Mouse (Mus musculus) thymus, postnatal 14 days (tissue): ENCODE results near the gene Focad.

ENCODE experiments used
- DNase-seq: peaks from one replicate; pipeline ENCODE4 v3.0.0; 2021

Gene Focad

DNA sequence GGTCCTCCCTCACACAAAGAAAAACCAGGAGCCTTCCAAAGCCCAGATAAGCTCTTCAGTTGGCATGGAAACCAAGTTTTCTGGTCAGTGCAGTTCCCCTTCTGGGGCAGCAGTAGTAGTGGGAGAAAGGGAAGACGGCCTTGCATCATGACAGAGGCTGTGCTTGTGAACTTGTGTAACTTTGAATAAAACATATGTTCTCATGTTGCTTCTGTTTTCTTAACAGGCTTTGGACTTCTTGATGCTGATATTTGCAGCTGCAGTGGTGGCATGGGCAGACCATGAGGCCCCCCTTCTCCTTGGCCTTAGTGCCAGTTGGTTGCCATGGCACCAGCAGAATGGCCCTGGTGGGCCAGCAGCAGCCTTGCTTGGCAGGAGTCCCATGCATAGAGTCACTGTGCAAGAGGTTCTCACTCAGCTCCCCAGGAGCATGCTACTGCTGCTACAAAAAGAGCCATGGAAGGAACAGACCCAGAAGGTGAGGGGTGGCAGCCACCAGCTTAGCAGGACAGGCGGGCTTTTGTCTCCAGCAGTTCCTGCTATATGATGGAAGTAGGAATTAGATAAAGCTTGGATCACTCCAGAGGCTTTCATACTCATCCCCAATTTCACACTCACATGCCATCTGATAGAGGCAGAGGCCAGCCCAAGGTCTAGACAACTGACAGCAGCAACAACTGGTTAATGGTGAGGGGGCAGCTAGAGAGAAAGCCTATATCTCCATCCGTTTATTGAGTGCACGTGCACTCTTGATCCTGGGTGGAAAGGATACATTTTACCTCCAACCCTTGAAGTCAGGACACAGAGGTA, 312.7 kb downstream of the Focad start:
- no peak for DNase-seq

DNA sequence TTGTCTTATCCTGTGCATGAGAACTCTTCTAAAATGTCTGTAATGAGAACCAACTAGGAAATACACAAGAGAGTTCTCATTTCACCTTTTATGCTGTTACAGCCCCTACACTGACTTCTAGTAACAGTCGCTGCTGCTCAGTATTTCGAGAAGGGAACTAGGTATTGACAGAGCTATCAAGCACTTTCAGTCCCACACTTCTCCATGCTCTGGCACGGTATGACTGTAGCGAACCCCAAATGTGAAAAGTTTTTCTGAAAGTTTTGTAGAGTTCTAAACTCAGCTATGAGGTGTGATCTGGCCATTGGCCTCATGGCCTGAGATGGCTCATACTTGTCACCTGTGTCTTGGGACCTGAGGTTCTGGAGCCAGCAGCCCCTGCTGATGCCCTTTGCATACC, 314.9 kb downstream of the Focad start:
- no peak for DNase-seq

DNA sequence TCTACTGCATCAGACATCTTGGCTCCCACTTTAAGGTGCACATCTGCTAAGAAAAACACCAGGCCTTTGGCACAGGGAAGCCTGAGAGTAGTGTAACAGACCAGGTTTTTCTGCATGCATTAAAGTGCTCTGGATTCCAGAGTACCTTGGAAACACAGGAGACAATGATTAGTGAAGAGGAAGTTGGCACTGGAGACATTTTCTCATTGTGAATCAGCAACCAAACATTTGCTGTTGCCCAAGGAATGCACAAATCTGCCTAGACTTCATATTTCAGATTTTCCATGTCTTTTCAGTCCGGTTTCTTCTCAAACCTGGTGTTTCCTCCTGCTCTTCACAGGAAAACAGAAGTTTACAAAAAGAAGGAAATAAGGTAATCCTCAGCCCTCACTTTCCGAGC, 317.9 kb downstream of the Focad start:
- DNase-seq, result no peak

DNA sequence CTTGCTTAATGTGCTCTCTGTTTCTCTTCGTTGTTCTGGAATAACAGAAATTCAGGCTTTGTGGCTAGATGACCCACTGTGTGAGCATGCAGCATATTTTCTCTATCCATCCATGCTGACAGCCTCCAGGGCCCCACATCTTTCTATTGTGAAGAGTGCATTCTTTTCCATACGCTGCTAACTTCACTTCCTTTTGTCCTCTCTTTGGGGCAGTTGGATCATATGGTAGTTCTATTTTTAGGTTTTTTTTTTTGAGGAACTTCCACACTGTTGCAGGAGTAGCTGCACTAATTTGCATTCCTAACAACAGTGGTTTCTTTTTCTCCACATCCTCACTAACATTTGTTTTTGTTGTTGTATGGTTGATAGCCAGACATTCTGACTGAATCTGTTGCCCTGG, 320.6 kb downstream of the Focad start:
- DNase-seq, result no peak

DNA sequence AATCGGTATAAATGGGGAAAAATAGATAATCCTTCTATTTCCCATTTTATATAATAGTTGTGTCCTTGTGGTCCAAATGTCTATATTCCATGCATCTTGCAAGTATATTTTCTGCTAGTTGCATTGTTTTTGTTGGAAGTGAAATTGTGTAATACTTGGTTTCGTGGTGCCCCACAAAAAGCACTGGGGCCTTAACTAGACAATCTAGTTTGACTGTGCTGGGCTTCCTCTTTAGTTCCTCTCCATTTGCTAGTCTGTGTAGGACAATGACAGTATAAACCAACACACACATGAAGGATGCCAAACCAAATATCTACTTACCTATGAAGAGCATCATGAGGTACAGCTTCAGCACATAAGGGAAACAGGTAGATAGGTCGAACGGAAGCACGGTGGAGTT, 324.9 kb downstream of the Focad start:
- no peak for DNase-seq

DNA sequence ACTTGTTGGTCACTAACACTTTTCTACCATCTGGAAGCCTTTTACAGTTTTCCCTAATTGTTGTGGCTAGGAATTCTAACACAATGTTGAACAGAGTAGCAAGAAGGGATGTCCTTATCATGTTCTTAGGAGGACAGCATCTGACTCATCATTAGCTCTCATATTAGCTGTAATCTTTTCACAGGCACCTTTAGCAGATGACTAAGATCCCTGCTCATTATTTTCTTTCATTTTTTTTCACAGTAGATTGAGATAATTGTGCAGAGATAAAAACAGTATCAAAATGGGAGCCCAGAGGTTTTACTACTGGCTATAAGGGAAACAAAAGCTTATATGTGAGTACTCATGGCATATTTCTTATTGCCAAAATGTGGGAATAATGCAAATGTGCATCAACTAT, 330.1 kb downstream of the Focad start:
- DNase-seq, result no peak

DNA sequence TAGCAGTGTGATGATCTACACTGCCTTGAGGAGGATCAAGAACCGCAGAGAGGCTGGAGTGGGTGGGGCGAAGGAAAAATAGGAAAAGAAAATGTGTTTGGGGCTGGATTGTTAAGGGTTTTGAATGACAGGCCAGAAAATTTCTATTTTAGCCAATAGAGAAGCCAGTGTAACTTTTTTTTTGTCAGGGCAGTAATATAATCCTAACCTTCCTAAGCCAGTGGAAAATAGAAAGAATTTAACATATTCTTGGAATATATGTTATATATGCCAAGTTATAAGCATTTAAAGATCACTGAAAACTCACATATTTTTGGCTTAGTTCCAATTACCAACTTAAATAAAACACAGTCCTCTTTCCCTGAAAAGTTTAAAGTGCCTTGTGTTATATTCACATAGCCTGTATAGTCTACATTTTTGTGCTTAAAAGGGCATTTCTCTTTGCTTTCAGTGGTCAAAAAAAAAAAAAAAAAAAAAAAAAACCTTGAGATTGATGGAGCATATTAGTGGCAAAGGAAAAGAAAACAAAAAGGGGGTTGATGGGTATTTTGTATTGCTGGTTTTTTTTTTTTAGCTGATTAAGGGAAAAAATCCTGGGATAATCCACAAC, 333.3 kb downstream of the Focad start:
- DNase-seq, result no peak

DNA sequence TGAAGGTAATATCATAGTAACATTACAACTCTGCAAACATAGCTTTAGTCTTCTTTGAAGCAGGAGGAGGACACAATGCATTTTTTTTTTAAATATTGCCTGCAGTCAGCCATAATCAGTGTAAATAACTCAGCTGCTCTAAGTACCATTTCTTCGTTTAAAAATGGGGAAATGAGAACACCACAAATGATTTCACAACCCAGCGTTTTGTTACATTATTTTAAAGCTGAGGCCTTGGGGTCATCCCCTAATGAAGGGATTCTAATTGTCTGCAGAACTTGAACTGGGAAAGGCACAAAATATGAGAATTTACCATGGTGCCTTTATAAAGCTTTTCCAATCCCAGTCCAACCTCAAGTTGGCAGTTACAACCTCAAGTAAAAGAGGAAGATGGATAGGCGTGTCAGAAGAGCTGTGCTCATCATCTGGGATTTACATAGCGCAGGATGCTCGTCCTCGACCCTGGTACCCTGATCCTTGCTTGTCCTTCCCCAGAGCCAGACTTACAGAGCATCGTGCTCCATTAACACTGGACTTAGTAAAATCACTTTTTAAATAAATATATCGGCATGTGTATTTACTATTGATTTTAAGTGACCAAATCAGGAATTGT, 338.1 kb downstream of the Focad start:
- DNase-seq, result no peak

DNA sequence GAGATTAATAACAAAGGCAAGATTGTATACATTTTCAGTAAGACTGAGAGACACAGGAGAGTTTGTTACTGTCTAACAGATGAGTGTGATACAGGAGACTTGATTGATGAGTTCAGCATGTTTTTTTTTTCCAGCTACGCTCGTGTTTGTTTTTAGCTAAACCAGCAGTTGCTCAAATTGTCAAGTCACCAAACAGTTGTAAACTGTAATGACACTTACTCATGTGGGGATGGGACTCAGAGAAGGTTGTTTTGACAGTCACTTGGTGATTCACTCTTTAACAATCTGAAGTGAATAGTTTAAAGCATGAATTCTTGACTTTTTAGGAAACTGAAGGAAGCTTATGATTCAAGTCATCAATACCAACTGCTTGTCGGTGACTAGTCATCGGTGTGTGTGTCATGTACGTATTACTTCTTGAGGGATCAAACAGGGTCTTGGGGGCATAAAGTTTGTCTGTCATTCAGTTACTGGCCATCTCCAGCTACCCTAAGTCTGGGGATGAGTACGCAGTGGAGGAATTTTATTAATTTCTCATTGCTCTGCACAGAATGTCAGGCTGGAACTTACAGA, 342.2 kb downstream of the Focad start:
- DNase-seq, result no peak

DNA sequence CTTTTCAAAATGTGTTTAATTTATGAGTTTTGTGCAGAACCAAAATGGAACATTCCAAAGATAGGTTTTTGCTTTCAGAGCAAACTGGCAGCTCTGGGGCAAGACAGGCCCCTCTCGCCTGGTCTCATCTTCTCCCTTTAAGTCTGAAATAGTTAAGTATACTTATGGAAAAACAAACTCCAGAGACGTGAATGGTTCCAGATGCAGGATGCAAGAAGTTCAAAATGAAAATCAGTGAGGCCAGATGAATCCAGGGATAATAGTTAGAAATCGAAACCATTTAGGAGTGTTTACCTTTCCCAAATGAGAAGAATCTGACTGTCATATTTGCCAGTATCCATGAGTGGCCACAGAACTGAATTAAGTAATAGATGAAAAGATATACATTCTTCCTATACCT, 342.7 kb downstream of the Focad start:
- DNase-seq, result no peak

DNA sequence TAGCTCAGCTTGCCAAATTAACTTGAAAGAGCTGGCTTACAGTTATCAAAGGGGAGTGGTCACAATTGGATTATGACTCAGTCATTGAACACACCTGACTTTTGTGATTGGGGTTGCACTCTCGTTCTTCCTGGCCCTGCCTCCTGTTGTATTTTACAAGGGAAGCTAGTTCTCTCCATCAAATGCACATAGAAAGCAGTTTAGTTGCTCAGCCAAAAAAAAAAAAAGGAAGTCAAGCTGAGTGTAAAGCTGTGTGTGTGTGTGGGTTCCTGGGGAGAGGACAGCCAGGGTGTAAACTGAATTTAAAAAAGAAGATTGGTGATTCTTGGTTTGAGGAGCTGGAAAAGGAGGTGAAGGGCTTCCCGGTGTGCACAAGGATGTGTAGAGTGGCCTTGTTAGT, 343.5 kb downstream of the Focad start:
- DNase-seq, result no peak

DNA sequence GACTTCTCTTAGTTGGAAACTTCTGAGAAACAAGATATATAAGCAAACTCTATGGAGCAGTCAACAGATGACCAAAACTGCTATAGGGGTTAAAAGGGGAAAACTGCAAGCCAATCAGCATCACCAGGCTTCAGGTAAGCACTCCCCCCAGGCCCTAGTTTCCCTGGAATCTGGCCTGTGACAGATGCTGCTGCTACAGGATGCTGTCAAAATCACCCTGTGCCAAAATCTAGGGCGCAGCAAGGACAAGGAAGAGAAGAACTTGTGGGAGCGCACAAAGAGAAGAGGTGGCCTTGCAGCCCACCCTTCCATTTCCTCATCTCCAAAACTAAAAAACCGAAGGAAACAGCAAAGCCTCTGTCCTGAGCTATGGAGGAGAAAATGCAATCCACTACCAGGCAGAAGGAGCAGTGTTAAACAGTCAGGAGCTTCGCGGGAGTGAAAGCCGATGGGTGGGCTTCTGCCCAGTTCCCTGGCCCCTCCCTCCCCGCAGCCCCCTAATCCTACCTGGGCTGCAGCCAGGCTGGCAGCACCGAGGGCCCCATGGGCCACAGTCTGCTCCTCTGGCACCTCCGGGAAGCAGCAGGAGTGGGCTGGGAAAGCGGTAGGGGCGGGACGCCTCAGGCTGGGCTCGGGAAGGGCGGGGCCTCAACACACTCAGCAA, 344.0 kb downstream of the Focad start, which contains the start of gene Hacd4:
TSS of gene Hacd4 (minus strand) at position 603 of the 664 bp plus-strand sequence.
- DNase-seq, result peak; percentile 8

DNA sequence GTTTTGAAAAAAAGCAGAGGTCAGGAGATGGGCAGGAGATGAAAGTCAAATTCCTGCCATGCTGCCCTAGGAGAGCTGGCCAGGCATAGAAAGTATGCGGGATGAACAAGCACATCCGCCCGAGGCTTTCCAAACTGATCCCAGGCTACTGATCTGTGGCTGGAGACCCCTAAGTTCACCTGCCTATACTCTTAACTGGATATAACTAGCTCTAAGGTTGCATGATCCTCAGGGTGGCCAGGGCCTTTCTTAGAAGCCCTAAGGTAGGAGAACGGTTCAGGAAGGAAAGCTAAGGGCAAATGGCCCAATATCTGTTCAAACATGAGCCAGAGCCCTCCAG, 344.5 kb downstream of the Focad start:
- DNase-seq, result no peak

DNA sequence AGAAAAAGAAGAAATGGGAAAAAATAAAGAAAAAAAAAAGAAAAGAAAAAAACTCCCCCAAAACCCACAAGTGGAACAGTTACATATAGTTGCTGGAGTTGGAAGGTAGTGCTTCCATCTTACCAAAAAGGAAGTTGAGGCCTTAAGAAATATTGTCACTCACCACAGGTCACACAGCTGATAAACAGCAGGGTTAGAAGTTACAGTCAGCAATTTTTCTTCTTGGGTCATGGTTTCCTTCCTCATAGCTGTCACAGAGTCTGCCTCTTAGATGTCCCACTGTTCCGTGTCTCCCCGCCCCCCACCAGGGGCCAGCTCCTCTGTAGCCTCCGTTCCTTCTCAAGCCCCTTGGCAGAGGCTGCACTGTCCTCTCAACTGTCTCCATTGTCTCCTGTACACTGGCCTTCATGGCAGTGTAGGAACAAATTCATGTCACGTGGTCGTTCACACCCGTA, 345.3 kb downstream of the Focad start:
- DNase-seq, result no peak

DNA sequence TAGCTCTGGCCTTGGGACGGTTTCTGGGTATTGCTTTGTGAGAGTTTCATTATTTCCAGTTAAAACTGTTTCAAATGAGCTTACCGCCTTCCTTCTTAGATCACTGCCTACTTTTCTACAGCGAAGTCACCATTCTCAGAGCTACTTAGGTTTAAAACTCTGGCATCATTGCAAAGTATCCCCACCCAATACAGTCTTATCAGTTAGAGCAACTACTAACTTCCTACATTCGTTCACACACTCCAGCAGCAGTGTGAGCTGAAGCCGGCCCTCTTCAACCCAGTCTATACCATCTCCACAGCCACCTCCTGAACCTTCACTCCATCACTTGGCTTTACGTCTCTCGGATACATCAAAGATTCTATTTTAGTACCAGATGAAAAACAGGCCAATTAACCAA, 346.4 kb downstream of the Focad start:
- DNase-seq, result no peak

DNA sequence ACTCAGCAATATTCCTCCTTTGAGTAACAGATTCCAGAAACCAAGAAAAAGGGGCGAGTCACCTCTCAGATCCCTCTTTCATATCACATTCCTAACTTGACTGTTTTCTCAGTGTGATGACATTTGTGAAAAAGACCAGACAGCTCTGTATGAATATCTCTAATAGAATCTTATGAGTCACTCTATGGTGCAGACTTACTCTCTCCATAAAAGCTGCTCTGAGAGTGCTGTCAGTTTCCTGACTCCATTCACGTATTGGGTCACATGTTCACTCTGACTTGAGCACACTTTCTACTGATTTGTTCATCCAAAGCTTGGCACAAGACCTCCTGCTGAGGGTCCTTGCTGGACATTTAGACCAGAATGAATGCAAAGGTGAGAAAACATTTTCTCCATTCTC, 354.5 kb downstream of the Focad start:
- no peak for DNase-seq

DNA sequence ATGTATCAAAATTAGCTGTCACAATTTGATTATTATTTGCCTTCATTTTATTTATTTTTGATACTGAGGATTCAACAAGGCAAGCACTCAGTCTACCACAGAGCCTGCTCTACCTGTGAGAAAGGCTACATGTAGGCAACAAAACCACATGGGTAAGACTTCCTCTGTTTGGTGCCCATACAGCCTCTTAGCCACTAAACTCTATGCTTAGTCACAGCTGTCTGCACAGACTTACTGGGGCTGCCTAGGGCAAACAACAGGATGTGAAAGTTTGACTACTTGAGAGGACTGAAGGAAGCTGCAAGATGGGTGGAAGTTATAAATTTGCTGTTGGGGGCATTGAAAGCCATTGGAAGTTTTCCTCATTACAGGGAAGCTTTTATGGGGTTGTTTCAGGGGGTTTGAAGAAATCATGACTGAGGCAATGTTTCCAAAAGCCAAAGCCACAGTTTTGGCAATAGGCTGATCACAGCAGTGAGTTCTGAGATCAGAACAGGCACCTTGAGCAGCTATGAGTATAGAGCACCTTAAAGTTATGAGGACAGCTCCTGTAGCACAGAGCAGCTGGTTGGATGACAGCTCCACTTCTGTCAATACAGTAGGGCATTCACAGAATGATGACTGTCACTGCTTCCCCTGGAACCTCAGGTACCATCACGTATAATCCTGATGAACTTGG, 355.8 kb downstream of the Focad start:
- peak; percentile 6 for DNase-seq

DNA sequence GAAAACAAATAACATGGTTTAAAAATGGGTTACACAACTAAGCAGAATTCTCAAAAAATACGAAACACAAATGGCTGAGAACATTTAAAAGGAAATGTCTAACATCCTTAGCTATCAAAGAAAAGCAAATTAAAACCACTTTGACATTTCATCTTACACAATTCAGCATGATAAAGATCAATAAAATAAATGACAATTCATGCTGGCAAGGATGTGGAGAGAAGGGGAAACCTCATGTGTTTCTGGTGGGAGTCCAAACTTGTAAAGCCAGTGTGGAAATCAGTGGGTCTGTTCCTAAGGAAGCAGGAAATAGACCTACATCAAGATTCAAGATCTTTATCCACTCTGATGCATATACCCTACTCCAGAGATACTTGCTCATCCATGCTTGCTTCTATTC, 363.7 kb downstream of the Focad start:
- no peak for DNase-seq

DNA sequence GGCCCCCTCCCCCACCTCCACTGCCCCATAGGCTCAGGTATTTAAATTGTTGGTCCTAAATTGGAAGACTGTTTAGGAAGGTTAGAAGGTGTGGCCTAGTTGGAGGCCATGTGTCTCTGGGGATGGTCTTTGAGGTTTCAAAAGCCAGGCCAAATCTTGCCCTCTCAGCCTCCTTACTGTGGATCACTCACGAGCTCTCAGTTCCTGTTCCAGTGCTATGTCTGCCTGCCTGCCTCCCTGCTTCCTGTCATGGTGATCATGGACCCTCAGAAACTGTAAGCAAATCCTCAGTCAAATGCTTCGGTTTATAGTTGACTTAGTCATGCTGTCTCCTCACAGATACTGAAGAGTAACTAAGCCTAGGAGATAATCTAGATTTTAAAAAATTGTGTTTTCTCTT, 364.2 kb downstream of the Focad start:
- DNase-seq, result no peak
